In the genomic region with DNA sequence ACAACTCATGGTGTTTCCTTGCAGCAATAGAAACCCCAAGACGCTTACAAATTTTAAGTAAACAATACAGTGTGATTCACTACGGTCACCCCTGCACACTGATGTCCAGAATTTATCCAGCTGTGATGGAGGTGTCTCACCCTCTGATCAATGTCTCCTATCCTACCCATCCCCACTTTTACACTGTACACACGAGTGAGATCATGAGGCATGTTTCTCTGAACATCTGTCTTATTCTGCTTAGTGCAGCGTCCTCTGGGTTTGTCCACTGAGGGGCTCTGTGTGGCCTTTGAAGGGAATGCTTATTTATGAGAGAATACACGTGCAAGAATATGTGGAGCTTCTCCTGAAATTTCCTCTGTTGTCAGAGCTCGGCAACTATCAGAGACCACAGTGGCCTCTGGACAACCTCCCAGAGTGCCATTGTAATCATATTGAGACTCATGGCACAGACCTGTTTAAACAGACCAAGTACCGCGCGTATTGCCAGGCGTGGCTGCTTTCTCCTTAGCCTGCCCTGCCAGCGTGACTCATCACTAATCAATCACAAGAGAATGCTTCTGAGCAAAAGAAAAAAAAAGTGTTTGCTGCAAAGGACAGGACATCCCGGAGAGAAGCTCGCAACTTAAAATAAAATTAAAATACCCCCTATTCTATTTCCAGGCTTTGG, we compare ENCODE assay signal across 12 mouse cellular contexts. TPM values are rescaled to one million over a fixed set of nuclear protein-coding genes. Genes with fewer than 3 reads are reported as not detected.
DNase-seq lines count a peak whose midpoint lies in the region; ATAC-seq lines count a peak whose summit lies in the region.
"Had no signal": no experiment of that assay in that cellular context is flagged by ENCODE, and none has a peak within 500 bp of the region (broad histone marks: within the 10 kb centered on the region; RNA-seq: fewer than 3 reads in every experiment).

No protein-coding gene starts in this region.

- H3K36me3 ChIP-seq in stomach, embryonic 16.5 days (ENCODE audit: control insufficient read depth, insufficient read depth, low read length) = no peaks in the 10 kb centered on the region; the same call in 1 of the 2 replicates
- H3K36me3 ChIP-seq: limb, embryonic 13.5 days had no signal

- H3K4me1 ChIP-seq in stomach, embryonic 16.5 days (ENCODE audit: control insufficient read depth, insufficient read depth, low read length) = peaks cover 13% of the 10 kb centered on the region; the same call in 1 of the 2 replicates
- H3K4me1 ChIP-seq: limb, embryonic 13.5 days had no signal

- ATAC-seq in stomach, embryonic 16.5 days (ENCODE audit: insufficient read depth, low FRiP score) = peak; percentile 80; the same call in 1 of the 2 replicates
- no peak for ATAC-seq in granulocyte monocyte progenitor cell, adult 5-6 weeks (replicated peaks; ENCODE audit: poor library complexity, severe bottlenecking)
- ATAC-seq: hindbrain, postnatal 0 days had no signal

- H3K9ac ChIP-seq in stomach, embryonic 16.5 days (ENCODE audit: low read length) = no peak overlapping the region
- H3K9ac ChIP-seq: limb, embryonic 13.5 days had no signal

- peak; percentile 66 to 81 for DNase-seq in lung, adult 18-20 months
- DNase-seq in lung, postnatal 14 days = no peak
- DNase-seq in R1 (ENCODE audit: low read depth, low spot score) = peak; percentile 13
- peak; percentile 21 for DNase-seq in embryo, embryonic 11 days
- no peak for DNase-seq in yolk sac, embryonic 10.5 days (ENCODE audit: low spot score)
- DNase-seq: kidney, postnatal 10 days; spleen, adult 18-20 months; thymus, adult 2 months had no signal

- H3K9me3 ChIP-seq in stomach, embryonic 16.5 days (replicated peaks; ENCODE audit: control insufficient read depth, low read length) = no peaks in the 10 kb centered on the region

- WGBS in stomach, embryonic 16.5 days = 23% methylated on average over 13 of the region's 13 CpGs

- peak overlapping the region; percentile 21; the same call in 1 of the 2 replicates for H3K4me2 ChIP-seq in stomach, embryonic 16.5 days (ENCODE audit: low read depth, low read length)
- H3K4me2 ChIP-seq: limb, embryonic 13.5 days had no signal

- peak overlapping the region; percentile 43; the same call in 1 of the 2 replicates for H3K27ac ChIP-seq in stomach, embryonic 16.5 days (ENCODE audit: low read length)
- H3K27ac ChIP-seq: hindbrain, postnatal 0 days; limb, embryonic 13.5 days had no signal

- H3K27me3 ChIP-seq in stomach, embryonic 16.5 days (ENCODE audit: control insufficient read depth, insufficient read depth, low read length) = no peaks in the 10 kb centered on the region
- H3K27me3 ChIP-seq: limb, embryonic 13.5 days had no signal

- no peak overlapping the region for H3K4me3 ChIP-seq in stomach, embryonic 16.5 days (replicated peaks; ENCODE audit: low read length)
- H3K4me3 ChIP-seq: limb, embryonic 13.5 days had no signal

RNA-seq across cellular contexts. Expression of a gene that starts 36.9 kb away (rescaled TPM):
- polyA plus RNA-seq in stomach, embryonic 16.5 days (2015; fragmentation: Nextera tagmentation; extraction: Ambion mirVana) = 17.3 and 19.1 TPM in 2 replicates
- total RNA-seq in granulocyte monocyte progenitor cell, adult 5-6 weeks (2014; fragmentation: Nextera tagmentation) = not detected in 2 replicates
- not detected in 2 replicates for total RNA-seq in granulocyte monocyte progenitor cell, adult 5-6 weeks (2017)

Comparison
In these comparisons a context has a peak if more than half of its experiments do, and no peak if none do; other contexts are left out.
1. DNase-seq: peak in lung, adult 18-20 months (2 of 2), R1 (single experiment) and embryo, embryonic 11 days (single experiment); none in lung, postnatal 14 days (single experiment) and yolk sac, embryonic 10.5 days (single experiment).